11 mouse cellular contexts compared by ENCODE assay signal in genomic region chr1:188107946-188108345, GRCm38 (mm10).
DNase-seq lines count a peak whose midpoint lies in the region; ATAC-seq and TF ChIP-seq lines count a peak whose summit lies in the region.
"Had no signal": no experiment of that assay in that cellular context is flagged by ENCODE, and none has a peak within 500 bp of the region (broad histone marks: within the 10 kb centered on the region; RNA-seq: fewer than 3 reads in every experiment).

No protein-coding gene starts in this region.

- ATAC-seq in lung, postnatal 0 days, result peak; percentile 57
- peak; percentile 69 for ATAC-seq in megakaryocyte progenitor cell, adult 5-6 weeks (replicated peaks; ENCODE audit: poor library complexity)
- no peak for ATAC-seq in midbrain, embryonic 13.5 days

- no peak overlapping the region for H3K9ac ChIP-seq in lung, postnatal 0 days (replicated peaks; ENCODE audit: low read depth)
- no peak overlapping the region for H3K9ac ChIP-seq in midbrain, embryonic 13.5 days (replicated peaks)
- H3K9ac ChIP-seq: embryonic facial prominence, embryonic 15.5 days; hindbrain, embryonic 14.5 days had no signal

- WGBS in lung, postnatal 0 days, result 17% methylated on average over 6 of the region's 6 CpGs
- 74% methylated on average over 6 of the region's 6 CpGs for WGBS in midbrain, embryonic 13.5 days

- no peak overlapping the region for H3K27ac ChIP-seq in lung, postnatal 0 days (ENCODE audit: low read length)
- no peak overlapping the region for H3K27ac ChIP-seq in midbrain, embryonic 13.5 days
- H3K27ac ChIP-seq: embryonic facial prominence, embryonic 15.5 days; hindbrain, embryonic 14.5 days had no signal

- no peak for TF ChIP-seq EP300 in lung, postnatal 0 days (IDR thresholded peaks at IDR 0.05)

- H3K36me3 ChIP-seq in lung, postnatal 0 days (ENCODE audit: insufficient read depth, low read length), result no peaks in the 10 kb centered on the region
- H3K36me3 ChIP-seq in midbrain, embryonic 13.5 days, result no peaks in the 10 kb centered on the region
- H3K36me3 ChIP-seq: embryonic facial prominence, embryonic 15.5 days had no signal

- no peak overlapping the region for H3K4me2 ChIP-seq in lung, postnatal 0 days (replicated peaks; ENCODE audit: low read depth, low read length)
- no peak overlapping the region for H3K4me2 ChIP-seq in midbrain, embryonic 13.5 days (replicated peaks)
- H3K4me2 ChIP-seq: embryonic facial prominence, embryonic 15.5 days; hindbrain, embryonic 14.5 days had no signal

- no peaks in the 10 kb centered on the region for H3K4me1 ChIP-seq in lung, postnatal 0 days (ENCODE audit: insufficient read depth, low read depth, low read length)
- peaks cover 15% of the 10 kb centered on the region for H3K4me1 ChIP-seq in midbrain, embryonic 13.5 days (replicated peaks)

- no peaks in the 10 kb centered on the region for H3K27me3 ChIP-seq in lung, postnatal 0 days (replicated peaks; ENCODE audit: insufficient read depth, low read length)
- peaks cover 8% of the 10 kb centered on the region; the same call in 1 of the 2 replicates for H3K27me3 ChIP-seq in midbrain, embryonic 13.5 days
- H3K27me3 ChIP-seq: embryonic facial prominence, embryonic 15.5 days had no signal

- intact Hi-C loops in heart, postnatal 10 days (cut with DNase I), result no loop called here

- no peaks in the 10 kb centered on the region for H3K9me3 ChIP-seq in lung, postnatal 0 days (ENCODE audit: low read length)
- H3K9me3 ChIP-seq in midbrain, embryonic 13.5 days, result no peaks in the 10 kb centered on the region
- H3K9me3 ChIP-seq: embryonic facial prominence, embryonic 15.5 days had no signal

- H3K4me3 ChIP-seq in lung, postnatal 0 days (ENCODE audit: low read depth, low read length), result no peak overlapping the region
- H3K4me3 ChIP-seq in midbrain, embryonic 13.5 days (replicated peaks), result no peak overlapping the region
- H3K4me3 ChIP-seq: embryonic facial prominence, embryonic 15.5 days had no signal

- TF ChIP-seq CTCF in lung, postnatal 0 days (IDR thresholded peaks at IDR 0.05), result peak; percentile 17; the same call in 1 of the 2 replicates

- peak; percentile 20 for DNase-seq in embryo, embryonic 11 days
- DNase-seq in embryo, embryonic 10.5 days (ENCODE audit: low spot score), result no peak
- DNase-seq in lung, postnatal 0 days (ENCODE audit: low spot score), result peak; percentile 64
- DNase-seq in lung, postnatal 14 days, result no peak
- peak; percentile 17 to 25 for DNase-seq in heart, postnatal 10 days
- DNase-seq in cerebellum, adult 8-10 months, result no peak
- DNase-seq: midbrain, embryonic 14.5 days had no signal

Comparison
In these comparisons a context has a peak if more than half of its experiments do, and no peak if none do; other contexts are left out.
1. DNase-seq: peak in embryo, embryonic 11 days (single experiment), lung, postnatal 0 days (single experiment) and heart, postnatal 10 days (2 of 2); none in embryo, embryonic 10.5 days (single experiment), lung, postnatal 14 days (single experiment) and cerebellum, adult 8-10 months (single experiment).